Mouse (Mus musculus) lung, embryonic 14.5 days (tissue): ENCODE data around the gene Vmn2r88. TPM values are rescaled to one million over a fixed set of nuclear protein-coding genes. Genes with fewer than 3 reads are reported as not detected.
"Not testable (repeated sequence)": the region's sequence is repeated elsewhere in the genome, so short reads cannot be mapped to it uniquely, and the experiment has no call there.

Source experiments
- ATAC-seq: fragments of 200-750 bp; cut with Nextera tagmentation; 2 replicates; pipeline ENCODE4 v1.8.0; 2017; ENCODE audit warnings: mild to moderate bottlenecking, moderate TSS enrichment, moderate library complexity; ENCODE audit not compliant: insufficient read depth
- DNase-seq: peaks from one replicate; pipeline ENCODE4 v3.0.0-alpha.2; 2015
- H3K27ac ChIP-seq: fragments of 300-500 bp; sonication (generic); 2 replicates; pipeline ENCODE4 v1.5.1; 2014; ENCODE audit warnings: low read depth, mild to moderate bottlenecking, moderate library complexity
- H3K27me3 ChIP-seq: fragments of 300-500 bp; sonication (generic); 2 replicates; pipeline ENCODE4 v1.6.1; 2014; ENCODE audit warnings: low read length, control low read depth; ENCODE audit not compliant: insufficient read depth
- H3K36me3 ChIP-seq: fragments of 300-500 bp; sonication (generic); 2 replicates; pipeline ENCODE4 v1.6.1; 2014; ENCODE audit warnings: control low read depth; ENCODE audit not compliant: insufficient read depth
- H3K4me1 ChIP-seq: fragments of 300-500 bp; sonication (generic); 2 replicates; pipeline ENCODE4 v1.6.1; 2014; ENCODE audit warnings: antibody characterized with exemption, control low read depth; ENCODE audit not compliant: insufficient read depth
- H3K4me2 ChIP-seq: fragments of 300-500 bp; sonication (generic); 2 replicates; pipeline ENCODE4 v1.6.1; 2014; ENCODE audit warnings: mild to moderate bottlenecking
- H3K4me3 ChIP-seq: fragments of 300-500 bp; sonication (generic); 2 replicates; pipeline ENCODE4 v1.5.1; 2014; ENCODE audit warnings: low read depth, low read length
- H3K9ac ChIP-seq: fragments of 300-500 bp; sonication (generic); 2 replicates; pipeline ENCODE4 v1.6.1; 2014
- H3K9me3 ChIP-seq: fragments of 300-500 bp; sonication (generic); 2 replicates; pipeline ENCODE4 v1.6.1; 2016; ENCODE audit warnings: low read depth, low read length, control low read depth
- CTCF ChIP-seq: IDR thresholded peaks from 2 replicates; pipeline ENCODE4 v1.5.1; 2016; ENCODE audit warnings: antibody characterized with exemption, low read depth
- WGBS: fragments of 180-500 bp; shearing (Covaris S2); extraction: QIAGEN DNeasy Blood & Tissue Kit; methylation state at CpG from one replicate; pipeline ENCODE4 v1.1.7; 2014; 5-methylcytosine and 5-hydroxymethylcytosine counted together
- polyA plus RNA-seq: library from polyadenylated mRNA; unstranded; fragments of >200 nt; fragmentation: Nextera tagmentation; extraction: Ambion mirVana; gene quantifications from 2 replicates; pipeline ENCODE4 v1.2.1, GENCODE M21; 2014

Gene Vmn2r88
- polyA plus RNA-seq: not detected in 2 replicates

DNA sequence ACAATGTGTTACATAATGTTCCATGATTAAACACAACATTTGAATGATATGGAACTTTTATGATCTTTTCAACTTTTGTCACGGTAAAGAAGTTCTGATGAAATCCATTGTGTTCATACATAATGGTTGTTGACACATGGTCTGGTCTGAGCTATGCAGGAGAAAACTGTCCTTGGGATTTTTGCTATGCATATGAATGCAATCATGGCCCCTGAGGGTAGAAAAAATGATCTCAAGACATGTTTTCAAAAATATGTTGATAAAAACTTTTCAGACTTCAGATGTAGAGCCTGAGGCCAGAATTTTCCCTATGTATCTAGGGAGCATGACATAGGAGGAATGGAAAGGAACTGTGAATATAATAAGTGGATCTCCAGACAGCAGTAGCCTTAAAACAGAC, at the start of gene Vmn2r88:
TSS of gene Vmn2r88 (plus strand) at position 301 of the 400 bp plus-strand sequence.
- no peak for DNase-seq
- Histone ChIP-seq H3K36me3 (no peaks in the 10 kb centered on the region), H3K9ac (no peak within 1 kb of the TSS), H3K4me1 (no peaks in the 10 kb centered on the region), H3K9me3 (no peaks in the 10 kb centered on the region), H3K27me3 (no peaks in the 10 kb centered on the region), H3K4me3 (no peak within 1 kb of the TSS), H3K4me2 (no peak within 1 kb of the TSS), H3K27ac (no peak within 1 kb of the TSS)
- no peak for TF ChIP-seq CTCF
- ATAC-seq: no peak
- WGBS: 87% methylated on average over 1 of the region's 1 CpGs

DNA sequence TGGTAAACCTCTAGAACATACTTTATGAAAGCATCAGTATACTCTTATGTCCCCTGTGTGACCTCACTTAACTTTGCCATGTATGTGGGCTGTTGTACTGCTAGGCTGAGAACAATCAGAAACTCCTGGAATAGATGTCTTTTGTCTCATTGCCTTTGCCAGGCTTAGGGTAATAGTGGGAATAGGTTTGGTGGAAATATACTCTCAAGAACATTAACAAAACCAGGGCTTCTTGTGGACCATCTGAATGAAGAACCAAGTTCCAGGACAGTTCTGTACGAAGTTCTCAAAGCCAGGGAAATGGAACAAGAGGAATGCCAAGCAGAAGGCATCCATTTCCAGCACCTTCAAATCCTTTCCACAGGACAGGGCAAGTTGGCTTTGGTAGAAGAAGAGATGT, 49.2 kb upstream of the Vmn2r88 start, which contains the start of gene Gm7247:
TSS of gene Gm7247 (plus strand) at position 301 of the 400 bp plus-strand sequence.
- TF ChIP-seq CTCF: no peak
- WGBS: 89% methylated on average over 1 of the region's 1 CpGs
- no peaks in the 10 kb centered on the region for H3K27me3 ChIP-seq
- H3K4me1 ChIP-seq: no peaks in the 10 kb centered on the region
- no peak within 1 kb of the TSS for H3K4me2 ChIP-seq
- H3K36me3 ChIP-seq: no peaks in the 10 kb centered on the region
- H3K9ac ChIP-seq: no peak within 1 kb of the TSS
- no peak for DNase-seq
- no peak within 1 kb of the TSS for H3K27ac ChIP-seq
- H3K9me3 ChIP-seq: no peaks in the 10 kb centered on the region
- ATAC-seq: no peak
- no peak within 1 kb of the TSS for H3K4me3 ChIP-seq

DNA sequence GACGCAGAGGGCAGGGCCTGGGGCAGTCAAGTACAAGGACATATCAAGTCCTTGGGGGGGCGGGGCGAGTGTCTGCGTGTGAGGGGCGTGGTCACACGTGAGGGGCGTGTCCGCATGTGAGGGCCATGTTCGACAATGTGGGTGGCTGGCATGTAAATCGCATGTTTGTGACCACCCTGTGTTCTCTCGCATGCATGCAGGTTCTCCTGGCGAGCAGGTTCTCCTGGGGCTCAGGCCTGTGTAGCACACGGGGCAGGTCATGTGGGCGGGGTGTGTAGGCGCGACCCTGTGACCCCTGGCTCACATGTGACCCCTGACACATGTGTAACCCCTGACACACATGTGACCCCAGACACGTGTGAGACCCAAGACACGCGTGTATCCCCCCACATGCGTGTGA, 27.8 kb upstream of the Vmn2r88 start:
- WGBS: 86% methylated on average over 20 of the region's 20 CpGs
- TF ChIP-seq CTCF: no peak
- DNase-seq (no peak), ATAC-seq (no peak)
- Histone ChIP-seq H3K9me3 (0 out of 2 replicates have a peak, but pooled peaks cover 4% of the 10 kb centered on the region), H3K4me2 (no peak overlapping the region), H3K9ac (no peak overlapping the region), H3K27me3 (no peaks in the 10 kb centered on the region), H3K36me3 (no peaks in the 10 kb centered on the region), H3K27ac (no peak overlapping the region), H3K4me1 (no peaks in the 10 kb centered on the region), H3K4me3 (no peak overlapping the region)

DNA sequence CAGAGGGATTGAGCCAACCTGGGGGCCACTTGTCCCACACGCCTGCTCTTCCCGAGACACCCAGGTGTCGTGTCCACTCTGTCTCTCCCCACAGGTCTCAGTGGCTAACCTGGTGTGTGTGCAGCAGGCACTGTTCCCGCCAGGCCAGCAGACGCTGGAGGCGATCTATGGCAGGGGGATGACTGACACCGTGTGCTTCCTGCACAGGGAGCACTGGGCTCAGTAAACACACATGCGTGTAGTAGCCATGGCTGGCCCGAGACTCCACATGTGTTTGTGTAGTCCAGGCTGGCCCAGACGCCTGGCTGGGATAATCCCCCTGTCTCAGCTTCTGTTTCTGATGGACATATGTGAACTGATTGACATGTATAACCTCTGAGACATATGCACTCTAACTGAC, 26.3 kb upstream of the Vmn2r88 start:
- Histone ChIP-seq H3K27me3 (no peaks in the 10 kb centered on the region), H3K9ac (no peak overlapping the region), H3K4me2 (no peak overlapping the region), H3K36me3 (no peaks in the 10 kb centered on the region), H3K4me1 (no peaks in the 10 kb centered on the region), H3K27ac (no peak overlapping the region), H3K9me3 (0 out of 2 replicates have a peak, but pooled peaks cover 4% of the 10 kb centered on the region), H3K4me3 (no peak overlapping the region)
- DNase-seq (no peak), ATAC-seq (no peak; the same call in 1 of the 2 replicates)
- WGBS: 92% methylated on average over 10 of the region's 10 CpGs
- no peak for TF ChIP-seq CTCF

DNA sequence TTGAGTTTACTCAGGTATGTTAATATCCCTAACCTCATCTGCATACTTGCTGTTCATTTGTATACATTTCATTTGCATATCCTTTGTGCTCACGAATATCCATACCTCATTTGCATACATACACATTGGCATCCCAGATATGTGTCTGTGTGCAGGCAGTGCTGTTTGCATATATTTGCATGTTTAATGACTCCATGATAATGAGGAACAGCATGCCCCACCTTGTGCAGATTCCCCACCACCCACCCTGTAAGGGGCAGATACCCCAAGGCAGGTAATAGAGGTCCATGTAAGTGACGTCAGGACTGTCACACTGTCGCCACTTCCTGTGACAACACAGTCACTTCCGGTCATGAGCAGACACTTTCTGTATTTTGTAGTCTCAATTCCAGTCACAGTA, 24.9 kb upstream of the Vmn2r88 start:
- no peak for TF ChIP-seq CTCF
- H3K36me3 ChIP-seq: no peaks in the 10 kb centered on the region
- ATAC-seq (no peak), DNase-seq (no peak)
- 91% methylated on average over 4 of the region's 4 CpGs for WGBS
- H3K27ac ChIP-seq: no peak overlapping the region
- H3K4me2 ChIP-seq: no peak overlapping the region
- H3K9ac ChIP-seq: no peak overlapping the region
- H3K27me3 ChIP-seq: no peaks in the 10 kb centered on the region
- 0 out of 2 replicates have a peak, but pooled peaks cover 4% of the 10 kb centered on the region for H3K9me3 ChIP-seq
- no peaks in the 10 kb centered on the region for H3K4me1 ChIP-seq
- no peak overlapping the region for H3K4me3 ChIP-seq

DNA sequence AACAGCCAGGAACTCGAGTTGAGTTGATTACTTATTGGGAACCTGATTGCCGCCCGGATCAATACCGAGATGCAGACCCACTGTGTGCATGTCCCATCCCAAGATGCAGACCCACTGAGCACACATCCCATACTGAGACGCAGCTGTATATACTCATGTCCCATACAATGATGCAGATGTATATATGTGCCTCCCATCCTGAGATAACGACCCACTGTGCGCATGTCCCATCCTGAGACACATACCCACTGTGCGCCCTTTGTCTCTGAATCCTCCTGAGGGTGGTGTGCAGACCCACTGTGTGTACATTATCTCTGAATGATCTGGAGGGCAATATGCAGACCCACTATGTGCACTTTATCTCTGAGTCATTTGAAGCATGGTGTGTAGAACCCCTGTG, 22.9 kb upstream of the Vmn2r88 start:
- no peak overlapping the region for H3K4me3 ChIP-seq
- no peak overlapping the region for H3K27ac ChIP-seq
- TF ChIP-seq CTCF: no peak
- no peak overlapping the region for H3K9ac ChIP-seq
- no peaks in the 10 kb centered on the region for H3K36me3 ChIP-seq
- H3K9me3 ChIP-seq: 0 out of 2 replicates have a peak, but pooled peaks cover 4% of the 10 kb centered on the region
- DNase-seq: no peak
- no peaks in the 10 kb centered on the region for H3K27me3 ChIP-seq
- ATAC-seq: no peak
- no peaks in the 10 kb centered on the region for H3K4me1 ChIP-seq
- 96% methylated on average over 8 of the region's 8 CpGs for WGBS
- H3K4me2 ChIP-seq: no peak overlapping the region

DNA sequence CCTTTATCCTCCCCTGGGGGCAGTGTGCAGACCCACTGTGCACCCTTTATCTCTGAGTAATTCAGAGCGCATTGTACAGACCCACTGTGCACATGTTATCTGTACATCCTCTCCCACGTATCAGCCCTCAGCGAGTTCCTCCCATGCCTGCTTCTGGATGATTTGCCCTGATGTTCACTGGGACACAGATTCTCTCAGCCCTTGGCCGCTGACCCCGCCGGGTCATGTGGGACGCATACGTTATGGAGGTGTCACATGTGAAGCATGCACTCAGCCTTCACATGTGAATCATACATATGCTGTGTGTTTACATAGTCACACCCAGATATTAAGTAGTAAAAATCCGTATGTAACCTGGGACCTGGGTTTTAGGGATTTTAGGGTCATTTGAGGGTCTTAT, 22.4 kb upstream of the Vmn2r88 start:
- Histone ChIP-seq H3K4me2 (no peak overlapping the region), H3K27me3 (no peaks in the 10 kb centered on the region), H3K4me1 (no peaks in the 10 kb centered on the region), H3K4me3 (no peak overlapping the region), H3K27ac (no peak overlapping the region), H3K36me3 (no peaks in the 10 kb centered on the region), H3K9ac (no peak overlapping the region), H3K9me3 (0 out of 2 replicates have a peak, but pooled peaks cover under 1% of the 10 kb centered on the region)
- ATAC-seq (no peak), DNase-seq (no peak)
- no peak for TF ChIP-seq CTCF
- 93% methylated on average over 9 of the region's 9 CpGs for WGBS

DNA sequence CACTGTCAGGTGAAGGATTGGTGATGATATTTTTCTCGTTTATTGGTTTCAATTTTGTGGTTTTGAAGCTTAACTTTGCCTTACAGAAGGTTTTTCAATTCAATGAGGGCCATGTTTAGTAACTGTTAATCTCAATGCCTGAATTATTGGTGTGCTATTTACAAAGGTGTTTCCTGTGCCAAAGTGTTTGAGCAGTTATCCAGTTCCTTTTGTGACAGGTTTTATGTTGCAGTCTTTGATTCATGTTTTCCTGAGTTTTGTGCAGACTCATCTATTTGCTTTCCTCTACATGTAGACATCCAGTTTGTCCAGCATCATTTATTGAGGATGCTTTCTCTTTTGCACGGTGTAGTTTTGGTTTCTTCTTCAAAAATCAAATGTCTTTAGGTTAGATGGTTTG, 13.3 kb downstream of the Vmn2r88 start:
- no peaks in the 10 kb centered on the region for H3K9me3 ChIP-seq
- no peak overlapping the region for H3K27ac ChIP-seq
- no peak for DNase-seq
- no peak overlapping the region for H3K4me2 ChIP-seq
- ATAC-seq: no peak
- H3K9ac ChIP-seq: no peak overlapping the region
- H3K36me3 ChIP-seq: no peaks in the 10 kb centered on the region
- H3K4me1 ChIP-seq: no peaks in the 10 kb centered on the region
- 50% methylated on average over 2 of the region's 2 CpGs for WGBS
- H3K4me3 ChIP-seq: no peak overlapping the region
- TF ChIP-seq CTCF: no peak
- no peaks in the 10 kb centered on the region for H3K27me3 ChIP-seq

DNA sequence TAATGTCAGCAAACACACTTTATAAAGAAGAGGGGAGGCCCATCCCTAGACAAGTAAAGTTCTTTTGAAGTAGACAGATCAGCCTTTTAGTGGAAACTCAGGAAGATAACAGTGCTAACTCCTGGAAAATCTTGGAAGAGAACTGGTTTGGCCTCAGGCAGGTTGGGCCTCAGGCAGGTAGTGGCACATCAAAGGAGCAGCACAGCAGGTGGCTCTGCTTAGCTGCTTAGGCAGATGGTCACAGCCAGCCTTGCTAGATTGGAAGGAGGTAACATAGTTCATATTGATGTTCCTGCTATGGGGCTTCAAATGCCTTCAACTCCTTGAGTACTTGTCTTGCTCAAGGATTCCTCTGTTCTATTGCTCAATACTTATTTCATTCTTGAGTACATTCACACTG, 19.5 kb downstream of the Vmn2r88 start:
- DNase-seq, H3K4me2 ChIP-seq, H3K4me3 ChIP-seq, H3K27ac ChIP-seq, ATAC-seq, H3K9ac ChIP-seq, H3K27me3 ChIP-seq, H3K9me3 ChIP-seq, H3K36me3 ChIP-seq, H3K4me1 ChIP-seq: not testable (repeated sequence)
